Mouse (Mus musculus) adrenal gland, postnatal 36 days (tissue): ENCODE data around the gene Dnm2. TPM values are rescaled to one million over a fixed set of nuclear protein-coding genes. Genes with fewer than 3 reads are reported as not detected.
A peak's percentile ranks its signal among the peaks of the same experiment; 100 is the strongest.
"Not testable (repeated sequence)": the region's sequence is repeated elsewhere in the genome, so short reads cannot be mapped to it uniquely, and the experiment has no call there.

Experiments
- DNase-seq, 2 experiments: peaks; one replicate each; pipeline ENCODE4 v3.0.0; 2021; ENCODE audit warnings: mixed read lengths in 1 of 2
- total RNA-seq, 2 experiments: library from RNA; stranded (reverse); gene quantifications; 2 replicates each; pipeline ENCODE4 v1.2.3; 2021

Gene Dnm2
- total RNA-seq, 2 experiments from 2014 or later, result 99.8 to 102 TPM

- no peak for DNase-seq
Observed at GRCm38 (mm10) chr9:21505767-21506166, 81.1 kb downstream of the Dnm2 start.

GRCm38 (mm10) chr9:21507753-21508430 lies 83.2 kb downstream of the Dnm2 start:
- no peak for DNase-seq

- no peak for DNase-seq
Observed at GRCm38 (mm10) chr9:21508871-21509404, 84.2 kb downstream of the Dnm2 start.

GRCm38 (mm10) chr9:21509772-21510688 lies 85.3 kb downstream of the Dnm2 start, which contains the start of gene Tmed1:
Tmed1 (minus strand) TSS chr9:21510252.
- DNase-seq, result peak; percentile 94 to 97

GRCm38 (mm10) chr9:21510689-21511015 lies 85.9 kb downstream of the Dnm2 start:
- DNase-seq, result no peak

GRCm38 (mm10) chr9:21511052-21511451 lies 86.3 kb downstream of the Dnm2 start:
- no peak for DNase-seq

GRCm38 (mm10) chr9:21513466-21513865 lies 88.8 kb downstream of the Dnm2 start:
- DNase-seq, result no peak

- no peak for DNase-seq
Observed at GRCm38 (mm10) chr9:21517947-21518495, 93.3 kb downstream of the Dnm2 start.

GRCm38 (mm10) chr9:21518690-21519089 lies 94.0 kb downstream of the Dnm2 start:
- DNase-seq, result not testable (repeated sequence)

GRCm38 (mm10) chr9:21525142-21525936 lies 100.6 kb downstream of the Dnm2 start:
- no peak for DNase-seq

- peak in 1 of 2 experiments; percentile 43 for DNase-seq
Observed at GRCm38 (mm10) chr9:21525937-21526633, 101.4 kb downstream of the Dnm2 start, which contains the start of gene AB124611. AB124611 (plus strand) TSS chr9:21526176.

- no peak for DNase-seq
Observed at GRCm38 (mm10) chr9:21526634-21526944, 101.9 kb downstream of the Dnm2 start.

- DNase-seq, result no peak
Observed at GRCm38 (mm10) chr9:21527100-21527801, 102.5 kb downstream of the Dnm2 start.

- DNase-seq, result no peak
Observed at GRCm38 (mm10) chr9:21527917-21528324, 103.2 kb downstream of the Dnm2 start.

GRCm38 (mm10) chr9:21536501-21536900 lies 111.8 kb downstream of the Dnm2 start:
- DNase-seq, result no peak

GRCm38 (mm10) chr9:21537009-21537408 lies 112.3 kb downstream of the Dnm2 start:
- no peak for DNase-seq

GRCm38 (mm10) chr9:21539981-21540753 lies 115.5 kb downstream of the Dnm2 start:
- no peak for DNase-seq

- DNase-seq, result not testable (repeated sequence)
Observed at GRCm38 (mm10) chr9:21542001-21542400, 117.3 kb downstream of the Dnm2 start.

- no peak for DNase-seq
Observed at GRCm38 (mm10) chr9:21545351-21545915, 120.7 kb downstream of the Dnm2 start.
